Mouse (Mus musculus) midbrain, embryonic 10.5 days (tissue): Measurements from ENCODE around the gene Slc38a6. TPM values are rescaled to one million over a fixed set of nuclear protein-coding genes. Genes with fewer than 3 reads are reported as not detected.

Experiments used
- DNase-seq: peaks from one replicate; pipeline ENCODE4 v3.0.0-alpha.2; 2017; ENCODE audit warnings: low spot score
- H3K27ac ChIP-seq: fragments of 300-500 bp; sonication (generic); replicated peaks from 2 replicates; pipeline ENCODE4 v1.5.1; 2016; ENCODE audit warnings: mild to moderate bottlenecking
- H3K27me3 ChIP-seq: fragments of 300-500 bp; sonication (generic); 2 replicates; pipeline ENCODE4 v1.6.1; 2016; ENCODE audit warnings: low read depth, mild to moderate bottlenecking; ENCODE audit not compliant: poor library complexity, severe bottlenecking
- H3K36me3 ChIP-seq: fragments of 300-500 bp; sonication (generic); 2 replicates; pipeline ENCODE4 v1.6.1; 2016; ENCODE audit warnings: mild to moderate bottlenecking, moderate library complexity
- H3K4me1 ChIP-seq: fragments of 300-500 bp; sonication (generic); 2 replicates; pipeline ENCODE4 v1.6.1; 2016
- H3K4me3 ChIP-seq: fragments of 300-500 bp; sonication (generic); 2 replicates; pipeline ENCODE4 v1.5.1; 2016; ENCODE audit warnings: mild to moderate bottlenecking, moderate library complexity
- H3K9me3 ChIP-seq: fragments of 300-500 bp; sonication (generic); replicated peaks from 2 replicates; pipeline ENCODE4 v1.6.1; 2016; ENCODE audit warnings: mild to moderate bottlenecking
- WGBS: fragments of 180-500 bp; shearing (Covaris S2); methylation state at CpG from one replicate; pipeline ENCODE4 v1.1.7; 2016; 5-methylcytosine and 5-hydroxymethylcytosine counted together
- polyA plus RNA-seq: library from polyadenylated mRNA; unstranded; fragments of >200 nt; fragmentation: Nextera tagmentation; extraction: Ambion mirVana; gene quantifications from 2 replicates; pipeline ENCODE4 v1.2.1, GENCODE M21; 2016

Slc38a6 gene
- polyA plus RNA-seq, result 7.0 and 9.7 TPM in 2 replicates

- under 1% methylated on average over 53 of the region's 53 CpGs for WGBS
- Histone ChIP-seq H3K9me3 (0 out of 2 replicates have a peak, but pooled peaks cover under 1% of the 10 kb centered on the region), H3K27ac (peak within 1 kb of the TSS; percentile 91), H3K4me3 (peak within 1 kb of the TSS; percentile 83), H3K4me1 (peaks cover 21% of the 10 kb centered on the region), H3K27me3 (no peaks in the 10 kb centered on the region), H3K36me3 (peaks cover 39% of the 10 kb centered on the region)
- peak; percentile 95 for DNase-seq
Observed at GRCm38 (mm10) chr12:73286287-73287092, at the start of gene Slc38a6, which contains the start of gene Trmt5. Gene Slc38a6, plus strand, starts transcription at chr12:73286779. Gene Trmt5, minus strand, starts transcription at chr12:73286710.

GRCm38 (mm10) chr12:73241960-73242359 is 44.6 kb upstream of the Slc38a6 start:
- no peaks in the 10 kb centered on the region for H3K27me3 ChIP-seq
- no peak for DNase-seq
- H3K36me3 ChIP-seq, result no peaks in the 10 kb centered on the region
- H3K4me1 ChIP-seq, result 0 out of 2 replicates have a peak, but pooled peaks cover 3% of the 10 kb centered on the region
- H3K27ac ChIP-seq, result 0 out of 2 replicates have a peak overlapping the region, but pooled peaks have one; percentile 28
- no peaks in the 10 kb centered on the region for H3K9me3 ChIP-seq
- WGBS, result 74% methylated on average over 10 of the region's 10 CpGs
- no peak overlapping the region for H3K4me3 ChIP-seq

- H3K27me3 ChIP-seq, result no peaks in the 10 kb centered on the region
- WGBS, result 81% methylated on average over 5 of the region's 5 CpGs
- H3K36me3 ChIP-seq, result no peaks in the 10 kb centered on the region
Observed at GRCm38 (mm10) chr12:73245687-73246086, 40.9 kb upstream of the Slc38a6 start.

GRCm38 (mm10) chr12:73255006-73255405 is 31.6 kb upstream of the Slc38a6 start:
- WGBS, result 88% methylated on average over 2 of the region's 2 CpGs
- Histone ChIP-seq H3K27ac (no peak overlapping the region), H3K4me3 (no peak overlapping the region), H3K9me3 (no peaks in the 10 kb centered on the region), H3K36me3 (no peaks in the 10 kb centered on the region), H3K27me3 (no peaks in the 10 kb centered on the region), H3K4me1 (no peaks in the 10 kb centered on the region)
- DNase-seq, result no peak

More at GRCm38 (mm10) chr12:73245687-73246086, 40.9 kb upstream of the Slc38a6 start:
- H3K4me1 ChIP-seq, result 0 out of 2 replicates have a peak, but pooled peaks cover 3% of the 10 kb centered on the region
- no peak overlapping the region for H3K27ac ChIP-seq
- DNase-seq, result no peak
- H3K4me3 ChIP-seq, result no peak overlapping the region
- no peaks in the 10 kb centered on the region for H3K9me3 ChIP-seq

- 93% methylated on average over 6 of the region's 6 CpGs for WGBS
- H3K4me1 ChIP-seq, result no peaks in the 10 kb centered on the region
- no peak for DNase-seq
- H3K4me3 ChIP-seq, result no peak overlapping the region
- no peaks in the 10 kb centered on the region for H3K36me3 ChIP-seq
- H3K27ac ChIP-seq, result no peak overlapping the region
- no peaks in the 10 kb centered on the region for H3K27me3 ChIP-seq
- peaks cover 6% of the 10 kb centered on the region for H3K9me3 ChIP-seq
Observed at GRCm38 (mm10) chr12:73259269-73259668, 27.3 kb upstream of the Slc38a6 start.

- H3K4me3 ChIP-seq, result no peak overlapping the region
- H3K27ac ChIP-seq, result no peak overlapping the region
- no peak for DNase-seq
- peaks cover 6% of the 10 kb centered on the region for H3K9me3 ChIP-seq
- no peaks in the 10 kb centered on the region for H3K4me1 ChIP-seq
- H3K27me3 ChIP-seq, result no peaks in the 10 kb centered on the region
- H3K36me3 ChIP-seq, result no peaks in the 10 kb centered on the region
- 96% methylated on average over 1 of the region's 1 CpGs for WGBS
Observed at GRCm38 (mm10) chr12:73260339-73260738, 26.2 kb upstream of the Slc38a6 start.

- H3K4me1 ChIP-seq, result no peaks in the 10 kb centered on the region
- no peak overlapping the region for H3K4me3 ChIP-seq
- WGBS, result 89% methylated on average over 3 of the region's 3 CpGs
- H3K9me3 ChIP-seq, result peaks cover 6% of the 10 kb centered on the region
- no peaks in the 10 kb centered on the region for H3K36me3 ChIP-seq
- H3K27me3 ChIP-seq, result no peaks in the 10 kb centered on the region
- DNase-seq, result no peak
- no peak overlapping the region for H3K27ac ChIP-seq
Observed at GRCm38 (mm10) chr12:73265381-73265978, 21.1 kb upstream of the Slc38a6 start.

- no peak for DNase-seq
- Histone ChIP-seq H3K27ac (no peak overlapping the region), H3K4me1 (no peaks in the 10 kb centered on the region), H3K27me3 (no peaks in the 10 kb centered on the region), H3K4me3 (no peak overlapping the region), H3K9me3 (peaks cover 6% of the 10 kb centered on the region), H3K36me3 (no peaks in the 10 kb centered on the region)
- WGBS, result 92% methylated on average over 1 of the region's 1 CpGs
Observed at GRCm38 (mm10) chr12:73266597-73266996, 20.0 kb upstream of the Slc38a6 start.

- Histone ChIP-seq H3K4me1 (no peaks in the 10 kb centered on the region), H3K27ac (no peak overlapping the region), H3K9me3 (no peaks in the 10 kb centered on the region), H3K4me3 (no peak overlapping the region), H3K27me3 (no peaks in the 10 kb centered on the region), H3K36me3 (0 out of 2 replicates have a peak, but pooled peaks cover 4% of the 10 kb centered on the region)
- DNase-seq, result no peak
- 78% methylated on average over 1 of the region's 1 CpGs for WGBS
Observed at GRCm38 (mm10) chr12:73268497-73268896, 18.1 kb upstream of the Slc38a6 start.

- WGBS, result 93% methylated on average over 3 of the region's 3 CpGs
- H3K9me3 ChIP-seq, result no peaks in the 10 kb centered on the region
- H3K36me3 ChIP-seq, result peaks cover 12% of the 10 kb centered on the region
- no peaks in the 10 kb centered on the region for H3K27me3 ChIP-seq
- H3K27ac ChIP-seq, result no peak overlapping the region
- no peak overlapping the region for H3K4me3 ChIP-seq
- no peaks in the 10 kb centered on the region for H3K4me1 ChIP-seq
- no peak for DNase-seq
Observed at GRCm38 (mm10) chr12:73269531-73269930, 17.0 kb upstream of the Slc38a6 start.

- no peaks in the 10 kb centered on the region for H3K9me3 ChIP-seq
- peaks cover 16% of the 10 kb centered on the region for H3K36me3 ChIP-seq
- H3K27ac ChIP-seq, result no peak overlapping the region
- H3K4me3 ChIP-seq, result no peak overlapping the region
- H3K27me3 ChIP-seq, result no peaks in the 10 kb centered on the region
- no peaks in the 10 kb centered on the region for H3K4me1 ChIP-seq
- 93% methylated on average over 4 of the region's 4 CpGs for WGBS
- DNase-seq, result no peak
Observed at GRCm38 (mm10) chr12:73269933-73270332, 16.6 kb upstream of the Slc38a6 start.

GRCm38 (mm10) chr12:73274921-73275320 is 11.7 kb upstream of the Slc38a6 start:
- DNase-seq, result no peak
- Histone ChIP-seq H3K36me3 (peaks cover 62% of the 10 kb centered on the region), H3K9me3 (peaks cover 24% of the 10 kb centered on the region), H3K4me1 (no peaks in the 10 kb centered on the region), H3K27me3 (no peaks in the 10 kb centered on the region), H3K27ac (no peak overlapping the region), H3K4me3 (no peak overlapping the region)
- 95% methylated on average over 3 of the region's 3 CpGs for WGBS

- Histone ChIP-seq H3K36me3 (peaks cover 33% of the 10 kb centered on the region), H3K4me3 (peak overlapping the region; percentile 83), H3K27ac (peak overlapping the region; percentile 91), H3K4me1 (peaks cover 21% of the 10 kb centered on the region), H3K9me3 (no peaks in the 10 kb centered on the region), H3K27me3 (no peaks in the 10 kb centered on the region)
- WGBS, result 72% methylated on average over 8 of the region's 8 CpGs
- DNase-seq, result no peak
Observed at GRCm38 (mm10) chr12:73287609-73288008, 1.0 kb downstream of the Slc38a6 start.
